Mouse (Mus musculus): ENCODE measurements around the gene 4930556J24Rik. TPM values are rescaled to one million over a fixed set of nuclear protein-coding genes. Genes with fewer than 3 reads are reported as not detected.

Gene 4930556J24Rik
- total and polyA plus RNA-seq, 2 experiments from 2014 or later = not detected

DNA sequence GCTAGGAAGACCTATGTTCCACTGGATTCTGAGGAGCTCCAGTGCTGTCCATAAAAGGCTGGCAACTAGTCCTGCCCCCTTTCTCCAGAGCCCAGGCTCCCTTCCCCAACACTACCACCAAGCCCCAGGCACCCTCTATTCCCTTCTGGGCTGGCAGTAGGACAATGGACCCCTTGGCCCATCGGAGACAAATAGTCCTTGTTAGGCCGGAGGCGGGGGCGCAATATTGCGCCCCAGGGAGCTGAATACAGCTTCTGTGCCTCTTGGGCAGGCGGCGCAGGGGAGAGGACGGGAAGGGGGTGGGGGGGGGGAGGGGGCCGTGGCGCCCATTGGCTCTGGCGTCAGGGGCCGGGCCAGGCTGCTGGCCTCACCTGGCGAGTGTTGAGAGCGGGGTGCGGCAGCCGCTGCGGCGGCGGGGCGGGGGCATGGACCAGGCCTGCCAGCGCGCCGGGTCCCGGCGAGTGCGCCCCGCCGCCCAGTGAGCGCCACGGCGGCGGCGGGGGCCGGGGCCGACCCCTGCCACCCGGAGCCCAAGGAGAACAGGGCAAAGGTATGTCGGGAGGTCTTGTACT lies 6.8 kb upstream of the 4930556J24Rik start, which contains the start of gene Gal3st1:
TSS of gene Gal3st1 (plus strand) at position 346 of the 572 bp plus-strand sequence.
- ATAC-seq (ENCODE audit: insufficient read depth, low read depth) = peak; percentile 33; the same call in 1 of the 2 replicates
- H3K4me1 ChIP-seq (ENCODE audit: control insufficient read depth, insufficient read depth) = 0 out of 2 replicates have a peak, but pooled peaks cover 4% of the 10 kb centered on the region
- H3K4me3 ChIP-seq (ENCODE audit: low read depth, low read length) = peak within 1 kb of the TSS; percentile 37
- no peak within 1 kb of the TSS for H3K27ac ChIP-seq (ENCODE audit: low read depth)
- no peak within 1 kb of the TSS; the same call in 1 of the 2 replicates for H3K9ac ChIP-seq (replicated peaks; ENCODE audit: low read depth, low read length)
- TF ChIP-seq EP300 (IDR thresholded peaks at IDR 0.05; ENCODE audit: low read depth) = no peak
- TF ChIP-seq CTCF (IDR thresholded peaks at IDR 0.05; ENCODE audit: low read depth) = no peak
- peaks cover 20% of the 10 kb centered on the region for H3K36me3 ChIP-seq (replicated peaks; ENCODE audit: control insufficient read depth, insufficient read depth, low read length)
- H3K27me3 ChIP-seq (ENCODE audit: control insufficient read depth, insufficient read depth, low read length) = peaks cover 19% of the 10 kb centered on the region
- no peaks in the 10 kb centered on the region for H3K9me3 ChIP-seq (replicated peaks; ENCODE audit: control insufficient read depth, low read length)
- peak within 1 kb of the TSS; percentile 62 for H3K4me2 ChIP-seq (ENCODE audit: low read depth, low read length)
- no peak for DNase-seq (ENCODE audit: low spot score)
- 4% methylated on average over 28 of the region's 37 CpGs for WGBS

DNA sequence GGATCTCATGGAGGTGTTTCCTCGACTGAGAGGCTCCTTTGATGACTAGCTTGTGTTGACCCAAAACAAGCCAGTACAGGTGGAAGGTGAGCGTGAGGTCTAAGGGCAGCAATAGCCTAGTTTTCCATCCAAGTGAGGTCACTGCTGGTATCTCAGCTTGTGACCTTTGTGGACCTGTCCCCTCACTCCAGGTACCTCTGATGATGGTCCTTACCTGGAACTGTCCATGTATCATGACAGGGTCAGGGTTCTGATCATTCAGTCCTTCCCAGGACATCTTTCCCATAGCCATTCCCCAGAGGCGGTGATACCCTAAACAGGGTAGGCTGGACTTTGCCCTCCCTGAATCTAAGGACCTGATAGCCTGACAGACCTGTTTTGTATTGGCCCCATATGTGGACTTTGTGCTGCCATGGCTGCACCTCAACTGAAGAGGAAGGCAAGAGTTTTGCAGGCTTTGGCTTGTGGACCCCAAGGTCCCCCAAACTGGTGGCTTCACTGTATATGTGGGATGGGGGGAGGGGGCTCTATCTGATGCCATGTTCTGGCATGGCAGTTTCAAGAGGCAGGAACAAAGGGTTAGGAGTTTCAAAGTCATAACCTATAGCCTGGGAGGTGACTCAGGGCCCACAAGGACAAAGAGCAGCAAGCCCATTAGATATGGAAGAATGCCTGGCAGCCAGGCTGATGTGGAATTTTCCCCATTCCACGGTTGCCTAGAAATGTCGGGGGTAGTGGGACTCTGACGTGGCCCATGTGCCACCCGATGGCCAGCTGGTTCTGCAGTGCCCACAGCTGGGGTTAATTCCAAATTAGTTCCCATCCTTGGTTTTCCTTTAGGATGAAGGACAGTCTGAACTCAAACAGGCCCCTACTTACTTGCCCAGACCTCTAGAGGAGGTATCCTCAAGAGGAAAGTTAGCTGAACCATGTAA lies 6.0 kb upstream of the 4930556J24Rik start:
- Histone ChIP-seq H3K27me3 (ENCODE audit: control insufficient read depth, insufficient read depth, low read length) (peaks cover 19% of the 10 kb centered on the region), H3K9ac (replicated peaks; ENCODE audit: low read depth, low read length) (no peak overlapping the region), H3K27ac (ENCODE audit: low read depth) (no peak overlapping the region), H3K36me3 (replicated peaks; ENCODE audit: control insufficient read depth, insufficient read depth, low read length) (peaks cover 29% of the 10 kb centered on the region), H3K4me2 (ENCODE audit: low read depth, low read length) (no peak overlapping the region), H3K4me1 (ENCODE audit: control insufficient read depth, insufficient read depth) (0 out of 2 replicates have a peak, but pooled peaks cover 4% of the 10 kb centered on the region), H3K9me3 (replicated peaks; ENCODE audit: control insufficient read depth, low read length) (no peaks in the 10 kb centered on the region), H3K4me3 (ENCODE audit: low read depth, low read length) (no peak overlapping the region)
- ATAC-seq (ENCODE audit: insufficient read depth, low read depth) = no peak
- no peak for DNase-seq (ENCODE audit: low spot score)
- 52% methylated on average over 7 of the region's 7 CpGs for WGBS
- no peak for TF ChIP-seq CTCF (IDR thresholded peaks at IDR 0.05; ENCODE audit: low read depth)
- no peak for TF ChIP-seq EP300 (IDR thresholded peaks at IDR 0.05; ENCODE audit: low read depth)

DNA sequence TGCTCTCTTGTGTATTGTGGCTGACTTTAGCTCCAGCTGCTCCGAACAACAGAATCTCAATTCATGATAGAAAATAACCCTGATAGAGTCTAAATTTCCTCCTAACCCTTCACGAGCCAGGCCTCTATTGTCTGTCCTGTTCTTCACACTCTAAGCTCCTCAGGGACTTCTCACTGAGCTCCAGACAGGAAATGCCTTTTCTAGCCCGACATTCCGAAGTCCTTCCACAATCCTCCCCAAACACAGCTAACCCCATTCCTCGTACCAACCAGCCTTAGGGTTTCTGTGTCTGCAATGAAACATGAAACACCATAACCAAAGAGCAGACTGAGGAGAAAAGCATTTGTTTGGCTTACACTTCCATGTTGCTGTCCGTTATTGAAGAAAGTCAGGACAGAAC lies 5.0 kb upstream of the 4930556J24Rik start:
- 46% methylated on average over 6 of the region's 6 CpGs for WGBS
- Histone ChIP-seq H3K36me3 (replicated peaks; ENCODE audit: control insufficient read depth, insufficient read depth, low read length) (peaks cover 39% of the 10 kb centered on the region), H3K9ac (replicated peaks; ENCODE audit: low read depth, low read length) (no peak overlapping the region), H3K4me1 (ENCODE audit: control insufficient read depth, insufficient read depth) (0 out of 2 replicates have a peak, but pooled peaks cover 4% of the 10 kb centered on the region), H3K27ac (ENCODE audit: low read depth) (no peak overlapping the region), H3K4me3 (ENCODE audit: low read depth, low read length) (no peak overlapping the region), H3K9me3 (replicated peaks; ENCODE audit: control insufficient read depth, low read length) (no peaks in the 10 kb centered on the region), H3K27me3 (ENCODE audit: control insufficient read depth, insufficient read depth, low read length) (peaks cover 19% of the 10 kb centered on the region), H3K4me2 (ENCODE audit: low read depth, low read length) (no peak overlapping the region)
- ATAC-seq (ENCODE audit: insufficient read depth, low read depth) (no peak), DNase-seq (ENCODE audit: low spot score) (peak; percentile 20)
- TF ChIP-seq CTCF (IDR thresholded peaks at IDR 0.05; ENCODE audit: low read depth) = no peak
- TF ChIP-seq EP300 (IDR thresholded peaks at IDR 0.05; ENCODE audit: low read depth) = no peak

DNA sequence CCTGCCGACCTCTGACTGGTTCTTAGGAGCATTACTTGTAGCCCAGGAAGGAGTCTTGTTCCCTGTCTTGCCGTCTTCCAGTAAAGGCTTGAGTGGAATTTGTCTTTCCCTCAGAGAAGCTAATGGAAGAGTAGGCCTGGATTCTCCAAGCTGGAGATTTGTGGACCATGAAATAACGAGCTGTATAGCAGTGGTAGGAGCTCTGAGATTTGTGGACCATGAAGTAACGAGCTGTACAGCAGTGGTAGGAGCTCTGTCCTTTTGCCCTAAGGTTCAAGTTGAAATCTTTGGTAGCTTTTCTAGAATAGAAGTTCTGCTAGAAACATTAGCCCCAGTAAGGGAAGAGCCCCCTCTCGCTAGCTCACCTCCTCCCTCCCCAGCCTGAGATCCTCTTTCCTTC lies 1.8 kb upstream of the 4930556J24Rik start:
- DNase-seq (ENCODE audit: low spot score) (no peak), ATAC-seq (ENCODE audit: insufficient read depth, low read depth) (no peak)
- TF ChIP-seq EP300 (IDR thresholded peaks at IDR 0.05; ENCODE audit: low read depth) (no peak), CTCF (IDR thresholded peaks at IDR 0.05; ENCODE audit: low read depth) (no peak)
- Histone ChIP-seq H3K4me3 (ENCODE audit: low read depth, low read length) (no peak overlapping the region), H3K9me3 (replicated peaks; ENCODE audit: control insufficient read depth, low read length) (no peaks in the 10 kb centered on the region), H3K4me1 (ENCODE audit: control insufficient read depth, insufficient read depth) (no peaks in the 10 kb centered on the region), H3K36me3 (replicated peaks; ENCODE audit: control insufficient read depth, insufficient read depth, low read length) (peaks cover 68% of the 10 kb centered on the region), H3K27ac (ENCODE audit: low read depth) (no peak overlapping the region), H3K27me3 (ENCODE audit: control insufficient read depth, insufficient read depth, low read length) (peaks cover 8% of the 10 kb centered on the region; the same call in 1 of the 2 replicates), H3K9ac (replicated peaks; ENCODE audit: low read depth, low read length) (no peak overlapping the region), H3K4me2 (ENCODE audit: low read depth, low read length) (no peak overlapping the region)
- WGBS = 90% methylated on average over 5 of the region's 5 CpGs

DNA sequence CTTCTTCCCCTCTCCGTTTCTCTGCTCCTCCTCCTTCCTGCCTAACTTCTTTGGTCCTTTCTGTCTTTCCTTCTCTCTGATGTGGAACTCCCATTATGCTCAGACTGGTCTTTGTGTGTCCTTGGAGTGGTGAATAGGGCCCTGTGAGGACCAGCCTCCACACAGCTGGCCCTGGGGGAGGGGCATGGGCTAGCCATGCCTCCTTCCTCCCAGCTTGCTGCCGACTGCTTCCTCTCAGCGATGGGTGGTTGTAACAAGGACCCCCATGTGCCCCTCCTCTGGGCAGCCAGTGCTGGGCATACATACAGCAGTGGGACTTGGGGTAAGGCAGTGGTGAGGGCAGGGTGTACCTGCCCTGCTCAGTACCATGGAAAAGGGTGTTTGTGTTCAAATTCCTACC lies 2.3 kb downstream of the 4930556J24Rik start:
- H3K27me3 ChIP-seq (ENCODE audit: control insufficient read depth, insufficient read depth, low read length) = no peaks in the 10 kb centered on the region
- H3K27ac ChIP-seq (ENCODE audit: low read depth) = no peak overlapping the region
- H3K4me3 ChIP-seq (ENCODE audit: low read depth, low read length) = no peak overlapping the region
- no peak overlapping the region for H3K9ac ChIP-seq (replicated peaks; ENCODE audit: low read depth, low read length)
- no peaks in the 10 kb centered on the region for H3K4me1 ChIP-seq (ENCODE audit: control insufficient read depth, insufficient read depth)
- DNase-seq (ENCODE audit: low spot score) (no peak), ATAC-seq (ENCODE audit: insufficient read depth, low read depth) (no peak)
- no peak overlapping the region for H3K4me2 ChIP-seq (ENCODE audit: low read depth, low read length)
- TF ChIP-seq EP300 (IDR thresholded peaks at IDR 0.05; ENCODE audit: low read depth) (no peak), CTCF (IDR thresholded peaks at IDR 0.05; ENCODE audit: low read depth) (no peak)
- H3K9me3 ChIP-seq (replicated peaks; ENCODE audit: control insufficient read depth, low read length) = no peaks in the 10 kb centered on the region
- 80% methylated on average over 3 of the region's 3 CpGs for WGBS
- H3K36me3 ChIP-seq (replicated peaks; ENCODE audit: control insufficient read depth, insufficient read depth, low read length) = peaks cover 98% of the 10 kb centered on the region

Measured in heart, postnatal 0 days (tissue).